Mouse (Mus musculus) stomach, embryonic 16.5 days (tissue): ENCODE data around the gene Znrf4. TPM values are rescaled to one million over a fixed set of nuclear protein-coding genes. Genes with fewer than 3 reads are reported as not detected.
A peak's percentile ranks its signal among the peaks of the same experiment; 100 is the strongest.

ENCODE experiments used
- ATAC-seq: fragments of 200-750 bp; cut with Nextera tagmentation; 2 replicates; pipeline ENCODE4 v1.8.0; 2017; ENCODE audit warnings: moderate number of reproducible peaks, moderate TSS enrichment; ENCODE audit not compliant: insufficient read depth, low FRiP score
- H3K27ac ChIP-seq: fragments of 300-500 bp; sonication (generic); 2 replicates; pipeline ENCODE4 v1.5.1; 2014; ENCODE audit warnings: low read length
- H3K27me3 ChIP-seq: fragments of 300-500 bp; sonication (generic); 2 replicates; pipeline ENCODE4 v1.6.1; 2014; ENCODE audit warnings: low read length, control low read depth, mixed read lengths; ENCODE audit not compliant: control insufficient read depth, insufficient read depth
- H3K36me3 ChIP-seq: fragments of 300-500 bp; sonication (generic); 2 replicates; pipeline ENCODE4 v1.6.1; 2014; ENCODE audit warnings: low read length; ENCODE audit not compliant: control insufficient read depth, insufficient read depth
- H3K4me1 ChIP-seq: fragments of 300-500 bp; sonication (generic); 2 replicates; pipeline ENCODE4 v1.6.1; 2014; ENCODE audit warnings: low read length, control low read depth, mixed read lengths; ENCODE audit not compliant: control insufficient read depth, insufficient read depth
- H3K4me2 ChIP-seq: fragments of 300-500 bp; sonication (generic); 2 replicates; pipeline ENCODE4 v1.6.1; 2014; ENCODE audit warnings: low read depth, low read length, mixed read lengths
- H3K4me3 ChIP-seq: fragments of 300-500 bp; sonication (generic); replicated peaks from 2 replicates; pipeline ENCODE4 v1.5.1; 2014; ENCODE audit warnings: mild to moderate bottlenecking, low read length
- H3K9ac ChIP-seq: fragments of 300-500 bp; sonication (generic); 2 replicates; pipeline ENCODE4 v1.6.1; 2014; ENCODE audit warnings: low read length
- H3K9me3 ChIP-seq: fragments of 300-500 bp; sonication (generic); replicated peaks from 2 replicates; pipeline ENCODE4 v1.6.1; 2016; ENCODE audit warnings: low read length, control low read depth; ENCODE audit not compliant: control insufficient read depth
- WGBS: fragments of 180-500 bp; shearing (Covaris S2); extraction: QIAGEN DNeasy Blood & Tissue Kit; methylation state at CpG from one replicate; pipeline ENCODE4 v1.1.7; 2014; 5-methylcytosine and 5-hydroxymethylcytosine counted together
- polyA plus RNA-seq: library from polyadenylated mRNA; unstranded; fragments of >200 nt; fragmentation: Nextera tagmentation; extraction: Ambion mirVana; gene quantifications from 2 replicates; pipeline ENCODE4 v1.2.1, GENCODE M21; 2015

Gene Znrf4
- polyA plus RNA-seq, 1 experiment from 2014 or later = not detected

- ATAC-seq = peak; percentile 46; the same call in 1 of the 2 replicates
- H3K4me2 ChIP-seq = no peak overlapping the region
- no peak overlapping the region for H3K4me3 ChIP-seq
- H3K4me1 ChIP-seq = 0 out of 2 replicates have a peak, but pooled peaks cover 3% of the 10 kb centered on the region
- no peak overlapping the region for H3K27ac ChIP-seq
- WGBS = 52% methylated on average over 9 of the region's 9 CpGs
- H3K9me3 ChIP-seq = no peaks in the 10 kb centered on the region
- H3K36me3 ChIP-seq = no peaks in the 10 kb centered on the region
- H3K9ac ChIP-seq = no peak overlapping the region
- H3K27me3 ChIP-seq = no peaks in the 10 kb centered on the region
These were observed 27.1 kb downstream of the Znrf4 start for GRCm38 (mm10) chr17:56485118-56485517.

DNA sequence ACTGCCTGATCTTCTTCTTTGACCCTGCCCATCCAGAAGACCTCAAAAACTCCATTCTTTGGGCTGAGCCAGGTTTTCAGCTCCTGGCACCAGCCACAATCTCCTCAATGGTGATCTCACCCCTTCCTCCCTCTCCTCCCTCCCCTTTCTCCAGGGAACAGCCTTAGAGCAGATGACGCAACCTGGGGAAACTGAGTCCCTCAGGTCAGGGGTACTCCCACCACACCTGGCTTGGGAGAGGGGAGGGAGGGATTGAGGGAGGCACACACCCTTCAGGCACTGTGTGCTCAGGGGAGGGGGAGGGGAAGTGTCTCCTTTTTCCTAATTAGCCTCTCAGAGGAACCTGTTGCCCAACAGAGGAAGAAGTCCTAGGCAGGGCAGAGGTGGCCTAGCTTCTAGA is 29.6 kb downstream of the Znrf4 start:
- H3K9me3 ChIP-seq = no peaks in the 10 kb centered on the region
- WGBS = 80% methylated on average over 1 of the region's 1 CpGs
- H3K36me3 ChIP-seq = no peaks in the 10 kb centered on the region
- no peak for ATAC-seq
- H3K9ac ChIP-seq = no peak overlapping the region
- no peak overlapping the region for H3K27ac ChIP-seq
- H3K4me2 ChIP-seq = no peak overlapping the region
- no peaks in the 10 kb centered on the region for H3K27me3 ChIP-seq
- no peak overlapping the region for H3K4me3 ChIP-seq
- H3K4me1 ChIP-seq = peaks cover 11% of the 10 kb centered on the region; the same call in 1 of the 2 replicates

- 12% methylated on average over 6 of the region's 6 CpGs for WGBS
- H3K9ac ChIP-seq = no peak overlapping the region
- H3K4me1 ChIP-seq = peaks cover 17% of the 10 kb centered on the region
- peaks cover 7% of the 10 kb centered on the region; the same call in 1 of the 2 replicates for H3K9me3 ChIP-seq
- H3K4me2 ChIP-seq = no peak overlapping the region
- no peak overlapping the region for H3K4me3 ChIP-seq
- 0 out of 2 replicates have a peak, but pooled peaks have one; percentile 15 for ATAC-seq
- no peak overlapping the region for H3K27ac ChIP-seq
- H3K36me3 ChIP-seq = no peaks in the 10 kb centered on the region
- H3K27me3 ChIP-seq = peaks cover 12% of the 10 kb centered on the region; the same call in 1 of the 2 replicates
These were observed 32.9 kb downstream of the Znrf4 start for GRCm38 (mm10) chr17:56479358-56479757.

GRCm38 (mm10) chr17:56478191-56478611 is 34.0 kb downstream of the Znrf4 start:
- no peak overlapping the region for H3K9ac ChIP-seq
- H3K4me3 ChIP-seq = no peak overlapping the region
- peaks cover 7% of the 10 kb centered on the region; the same call in 1 of the 2 replicates for H3K9me3 ChIP-seq
- WGBS = 53% methylated on average over 11 of the region's 11 CpGs
- no peak for ATAC-seq
- peak overlapping the region; percentile 52; the same call in 1 of the 2 replicates for H3K27ac ChIP-seq
- H3K4me1 ChIP-seq = peaks cover 29% of the 10 kb centered on the region
- no peak overlapping the region for H3K4me2 ChIP-seq
- no peaks in the 10 kb centered on the region for H3K36me3 ChIP-seq
- H3K27me3 ChIP-seq = peaks cover 20% of the 10 kb centered on the region

DNA sequence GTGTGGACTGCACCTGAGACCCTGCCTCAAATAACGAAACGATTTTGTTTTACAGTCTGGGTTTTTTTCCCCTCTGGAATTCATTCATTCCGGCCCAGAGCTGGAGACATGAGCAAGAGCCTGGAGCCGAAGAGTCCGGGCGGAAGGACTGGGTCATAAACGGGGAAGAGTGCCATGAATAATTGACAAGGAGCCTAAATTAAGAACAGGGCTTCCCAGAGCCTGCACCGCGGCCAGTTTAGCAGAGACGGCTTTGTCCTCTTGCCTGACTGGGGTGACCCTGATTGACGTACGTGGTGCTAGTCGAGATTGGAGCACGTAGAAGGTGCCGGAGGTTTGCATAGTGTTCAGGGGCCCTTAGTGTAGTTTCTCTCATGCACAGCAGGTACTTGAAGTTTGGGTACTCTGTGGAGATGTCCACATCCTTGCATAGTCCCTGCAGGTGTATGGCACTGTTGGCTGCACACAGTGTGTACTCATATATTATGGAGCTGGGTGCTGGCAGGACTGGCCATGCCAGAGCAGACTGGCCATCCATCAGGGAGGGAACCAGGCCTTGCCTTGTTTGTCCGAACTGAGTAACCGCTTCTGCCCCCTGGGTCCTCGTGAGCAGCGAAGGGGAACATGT is 34.9 kb downstream of the Znrf4 start:
- ATAC-seq = no peak
- Histone ChIP-seq H3K9me3 (peaks cover 7% of the 10 kb centered on the region; the same call in 1 of the 2 replicates), H3K4me1 (peaks cover 38% of the 10 kb centered on the region), H3K4me3 (no peak overlapping the region), H3K36me3 (no peaks in the 10 kb centered on the region), H3K27ac (no peak overlapping the region), H3K9ac (no peak overlapping the region), H3K4me2 (no peak overlapping the region), H3K27me3 (peaks cover 20% of the 10 kb centered on the region)
- WGBS = 89% methylated on average over 19 of the region's 19 CpGs

DNA sequence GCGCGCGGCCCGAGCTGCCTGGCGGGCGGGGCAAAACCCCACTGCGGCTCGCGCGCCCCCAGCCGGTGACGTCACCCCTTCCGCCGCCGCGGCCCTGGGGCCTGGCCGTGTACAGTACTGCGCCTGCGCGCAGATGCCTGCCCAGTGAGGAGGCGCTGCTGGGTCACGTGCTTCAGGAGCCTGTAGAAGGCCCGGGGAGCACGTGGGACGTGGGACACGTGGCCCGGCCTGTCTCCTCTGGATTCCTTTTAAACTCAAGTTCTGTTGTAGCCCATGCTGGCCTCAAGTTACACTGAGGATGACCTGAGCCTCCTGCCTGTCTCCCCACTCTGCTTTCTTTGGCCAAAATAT is 35.9 kb downstream of the Znrf4 start, which contains the start of gene Ptprs:
TSS of gene Ptprs (minus strand) at position 82 of the 351 bp plus-strand sequence.
- H3K4me1 ChIP-seq = peaks cover 45% of the 10 kb centered on the region
- peak; percentile 87 for ATAC-seq
- peak within 1 kb of the TSS; percentile 62 for H3K4me3 ChIP-seq
- WGBS = 0% methylated on average over 21 of the region's 27 CpGs
- H3K27ac ChIP-seq = peak within 1 kb of the TSS; percentile 68
- peak within 1 kb of the TSS; percentile 96 for H3K4me2 ChIP-seq
- H3K9me3 ChIP-seq = peaks cover 7% of the 10 kb centered on the region; the same call in 1 of the 2 replicates
- peak within 1 kb of the TSS; percentile 82 for H3K9ac ChIP-seq
- H3K27me3 ChIP-seq = peaks cover 25% of the 10 kb centered on the region
- no peaks in the 10 kb centered on the region for H3K36me3 ChIP-seq

DNA sequence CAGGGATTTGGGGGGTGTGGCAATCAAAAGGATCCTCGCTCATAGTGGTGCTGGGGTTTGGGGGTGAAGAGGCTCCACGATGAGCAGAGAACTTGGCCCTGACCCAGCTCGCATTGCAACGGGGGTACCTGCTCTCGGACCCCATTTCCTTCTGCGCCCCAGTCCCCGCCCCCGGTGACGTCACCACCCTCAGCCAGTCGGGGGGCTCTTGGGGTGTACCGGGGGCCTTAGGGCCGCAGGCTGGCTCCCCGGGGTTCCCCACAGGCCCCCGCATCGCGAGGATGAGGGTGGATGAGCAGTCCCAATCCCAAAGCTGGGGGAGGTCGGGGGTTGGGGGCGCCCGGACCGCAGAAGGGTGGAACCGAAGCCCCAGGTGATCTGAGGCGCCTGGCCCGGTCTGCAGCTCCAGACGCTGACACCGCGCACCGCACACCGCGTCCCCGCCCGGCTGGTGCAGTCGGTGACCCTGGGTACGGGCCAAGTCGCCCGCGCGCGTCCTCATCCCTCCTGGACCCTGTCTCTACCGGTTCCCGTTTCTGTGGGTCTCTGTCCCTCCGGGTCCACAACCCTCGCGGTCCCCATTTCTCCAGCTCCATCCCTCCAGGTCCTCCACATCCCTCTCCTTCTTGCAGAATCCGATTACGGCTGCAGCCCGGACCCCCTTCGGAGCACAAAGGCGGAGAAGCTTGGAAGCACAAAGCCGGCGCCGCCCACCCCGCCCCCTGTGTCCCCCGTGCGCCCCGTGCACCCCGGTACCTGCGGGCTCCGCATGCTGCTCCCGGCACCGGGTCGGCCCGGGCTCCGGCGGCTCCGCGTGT is 36.4 kb downstream of the Znrf4 start:
- Histone ChIP-seq H3K9ac (peak overlapping the region; percentile 82), H3K4me3 (peak overlapping the region; percentile 62), H3K4me2 (peak overlapping the region; percentile 96), H3K27ac (peak overlapping the region; percentile 68), H3K9me3 (peaks cover 7% of the 10 kb centered on the region; the same call in 1 of the 2 replicates), H3K27me3 (peaks cover 25% of the 10 kb centered on the region), H3K4me1 (peaks cover 47% of the 10 kb centered on the region), H3K36me3 (no peaks in the 10 kb centered on the region)
- ATAC-seq = 0 out of 2 replicates have a peak, but pooled peaks have one; percentile 3
- under 1% methylated on average over 66 of the region's 66 CpGs for WGBS

- WGBS = 1% methylated on average over 24 of the region's 24 CpGs
- peak overlapping the region; percentile 96 for H3K4me2 ChIP-seq
- H3K27ac ChIP-seq = no peak overlapping the region
- H3K4me3 ChIP-seq = peak overlapping the region; percentile 62
- peak overlapping the region; percentile 82 for H3K9ac ChIP-seq
- H3K27me3 ChIP-seq = peaks cover 25% of the 10 kb centered on the region
- H3K36me3 ChIP-seq = no peaks in the 10 kb centered on the region
- H3K9me3 ChIP-seq = peaks cover 7% of the 10 kb centered on the region; the same call in 1 of the 2 replicates
- ATAC-seq = no peak
- peaks cover 55% of the 10 kb centered on the region for H3K4me1 ChIP-seq
These were observed 37.2 kb downstream of the Znrf4 start for GRCm38 (mm10) chr17:56474831-56475581.
